Mouse (Mus musculus): Measurements from ENCODE around the gene Tiam1.

Tiam1 gene

DNA sequence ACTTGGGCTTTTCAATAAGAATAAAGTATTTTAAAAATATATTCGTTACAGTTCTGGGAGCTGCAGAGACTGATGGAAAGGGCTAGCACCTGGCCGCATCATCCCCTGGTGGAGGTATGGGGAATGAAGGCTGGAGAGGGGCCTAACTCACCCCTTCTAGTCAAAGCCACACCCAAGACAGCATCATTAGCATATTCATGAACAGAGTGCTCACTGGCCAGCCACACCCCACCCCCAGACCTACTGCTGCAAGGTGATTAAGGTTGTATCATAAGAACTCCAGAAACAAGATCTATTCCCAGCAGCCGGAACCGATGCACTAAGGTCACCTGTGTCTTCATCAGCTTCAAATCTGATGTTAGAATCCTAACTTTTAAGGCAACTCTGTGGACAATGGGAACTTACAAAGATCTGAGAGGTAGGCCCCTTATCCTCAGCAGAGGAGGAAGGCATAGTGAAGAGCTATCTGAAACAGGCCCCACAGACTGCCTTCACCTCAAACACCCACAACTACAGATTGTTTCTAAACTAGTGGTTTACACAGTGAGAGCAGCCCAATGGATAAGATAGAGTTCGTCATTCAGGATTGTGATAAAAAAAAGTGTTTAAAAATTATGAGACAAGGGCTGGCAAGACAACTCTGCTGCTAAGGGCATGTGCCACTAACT, 153.1 kb downstream of the Tiam1 start:
- no peak for DNase-seq

DNA sequence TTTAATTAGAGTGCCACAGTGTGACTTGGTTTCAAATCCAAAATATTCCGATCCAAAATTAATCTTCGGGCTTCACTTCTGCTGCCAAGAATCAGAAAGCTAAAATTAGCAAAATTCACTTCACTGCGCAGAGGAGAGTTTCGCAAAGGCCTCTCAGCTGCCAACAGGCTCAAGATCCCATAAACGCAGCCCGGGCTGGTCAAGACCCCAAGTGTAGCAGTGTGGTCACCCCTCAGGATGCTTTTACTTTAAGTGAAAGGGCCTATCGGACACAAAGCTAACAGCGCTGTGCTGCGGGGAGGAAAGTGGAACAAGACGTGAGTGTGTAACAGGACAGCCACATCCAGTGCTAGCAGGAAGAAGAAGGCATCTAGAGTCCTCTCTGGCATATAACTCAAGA, 153.8 kb downstream of the Tiam1 start:
- no peak for DNase-seq

DNA sequence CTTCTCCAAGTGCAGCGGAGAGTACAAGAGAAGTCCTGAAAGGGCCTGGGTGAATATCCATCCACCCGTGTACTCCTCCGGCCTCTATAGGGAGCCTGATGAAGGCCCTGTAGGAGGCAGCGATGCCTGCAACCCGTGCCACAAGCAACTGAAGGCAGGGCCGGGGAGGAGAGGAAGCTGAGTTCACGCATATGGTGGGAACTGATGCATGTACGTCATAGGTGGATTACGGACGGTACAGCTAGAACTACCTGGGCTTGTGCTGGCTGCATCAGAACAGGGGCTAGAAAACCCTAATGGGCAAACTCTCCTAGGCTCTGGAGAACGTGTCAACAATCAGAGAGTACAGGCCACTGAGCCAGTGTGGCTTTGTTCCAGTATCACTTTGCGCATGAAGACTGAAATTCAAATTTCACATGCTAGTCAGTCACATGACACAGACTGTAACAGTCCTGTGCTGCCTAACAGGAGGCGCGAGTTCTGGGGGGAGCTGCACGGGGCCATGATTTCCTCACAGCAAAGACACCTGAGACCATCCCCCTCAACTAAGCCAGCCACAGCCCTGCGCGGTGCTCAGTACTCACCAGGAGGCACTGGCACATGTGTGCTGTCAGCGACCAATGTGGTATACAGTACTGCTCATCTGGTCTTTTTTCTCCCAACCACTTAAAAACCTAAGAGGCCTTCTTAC, 156.8 kb downstream of the Tiam1 start:
- no peak for DNase-seq

DNA sequence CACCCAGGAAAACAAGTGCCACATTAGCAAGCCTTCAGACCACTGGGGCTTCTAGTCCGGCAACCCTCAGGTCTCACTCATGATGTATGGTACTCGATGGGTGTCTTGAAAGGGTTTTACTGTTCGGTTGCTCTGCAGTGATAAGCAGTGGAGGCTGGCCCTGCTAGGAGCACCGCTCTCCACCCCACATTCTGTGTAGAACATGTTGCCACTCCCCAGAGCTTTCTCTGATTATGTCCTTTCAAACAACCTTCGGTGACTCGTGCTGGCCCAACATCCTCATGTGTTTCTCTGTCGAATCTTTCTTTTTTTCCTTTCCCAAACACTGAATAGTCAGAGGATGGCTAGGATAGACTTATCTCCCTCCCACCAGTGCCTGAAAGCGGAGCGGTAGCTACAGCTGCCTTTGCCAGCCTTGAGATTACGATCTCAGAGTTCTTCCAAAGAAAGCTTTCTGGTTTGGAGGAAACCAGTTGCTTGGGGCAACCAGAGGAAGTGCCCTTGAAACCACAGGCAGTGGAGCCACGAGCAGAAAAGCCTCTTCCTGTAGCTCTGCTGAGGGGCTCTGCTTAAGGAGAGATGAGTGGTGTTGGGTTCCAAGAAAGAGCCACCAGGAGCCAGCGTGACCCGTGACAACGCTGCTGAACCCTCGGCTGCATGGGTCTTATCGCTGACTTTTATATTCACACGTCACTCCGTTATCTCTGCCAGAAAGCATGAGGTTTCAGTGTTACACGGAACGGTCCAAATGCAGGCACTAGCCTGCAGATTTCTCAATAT, 157.7 kb downstream of the Tiam1 start:
- no peak for DNase-seq

DNA sequence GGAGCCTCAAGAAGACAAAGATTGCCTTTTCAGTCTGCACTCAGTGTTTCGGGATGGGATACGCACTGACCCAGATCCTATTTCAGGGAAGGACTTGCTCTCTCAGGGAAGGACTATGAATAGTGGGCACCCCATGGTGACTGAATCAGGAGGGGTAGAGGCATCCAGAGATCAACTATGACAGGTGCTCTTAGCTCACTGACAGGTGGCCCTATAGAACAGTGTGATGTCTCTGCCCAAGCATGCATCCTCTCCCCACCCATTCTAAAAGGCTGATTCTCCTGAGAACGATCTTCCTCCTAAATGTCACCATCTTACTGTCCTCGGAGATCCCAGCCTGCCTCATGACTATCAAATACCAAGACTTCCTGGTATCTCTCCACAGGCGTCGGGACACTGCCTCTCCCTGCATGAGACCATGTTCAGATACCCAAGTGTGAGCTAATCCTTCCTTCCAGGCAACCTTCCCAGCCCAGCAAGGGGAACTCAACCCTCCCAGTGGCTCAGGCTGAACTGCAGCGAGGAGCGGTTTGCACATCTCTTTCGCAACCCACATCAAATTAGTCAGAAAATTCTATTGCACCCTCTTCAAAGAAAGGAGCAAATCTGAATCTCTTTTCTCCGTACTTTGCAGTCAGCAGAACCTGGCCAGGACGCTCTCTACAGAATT, 163.4 kb downstream of the Tiam1 start:
- no peak for DNase-seq

DNA sequence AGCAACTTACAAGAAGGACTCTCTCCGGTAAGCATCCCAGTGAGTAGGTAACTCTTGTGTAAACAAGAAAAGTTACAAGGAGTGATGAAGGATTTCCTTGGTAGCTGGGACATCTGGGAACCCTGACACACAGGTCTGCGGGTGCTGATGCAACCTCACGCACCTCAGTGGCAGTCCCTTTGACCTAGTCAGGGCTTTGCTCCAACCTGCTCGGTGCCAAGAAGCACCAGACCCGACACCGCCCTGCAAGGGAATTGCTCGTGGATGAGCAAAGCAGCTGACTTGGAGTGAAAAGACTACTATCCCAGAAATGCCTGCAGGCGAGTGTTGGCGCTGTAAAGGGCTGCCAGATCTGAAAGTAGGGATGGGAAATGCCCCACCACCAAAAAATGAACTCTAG, 168.1 kb downstream of the Tiam1 start:
- DNase-seq: no peak

DNA sequence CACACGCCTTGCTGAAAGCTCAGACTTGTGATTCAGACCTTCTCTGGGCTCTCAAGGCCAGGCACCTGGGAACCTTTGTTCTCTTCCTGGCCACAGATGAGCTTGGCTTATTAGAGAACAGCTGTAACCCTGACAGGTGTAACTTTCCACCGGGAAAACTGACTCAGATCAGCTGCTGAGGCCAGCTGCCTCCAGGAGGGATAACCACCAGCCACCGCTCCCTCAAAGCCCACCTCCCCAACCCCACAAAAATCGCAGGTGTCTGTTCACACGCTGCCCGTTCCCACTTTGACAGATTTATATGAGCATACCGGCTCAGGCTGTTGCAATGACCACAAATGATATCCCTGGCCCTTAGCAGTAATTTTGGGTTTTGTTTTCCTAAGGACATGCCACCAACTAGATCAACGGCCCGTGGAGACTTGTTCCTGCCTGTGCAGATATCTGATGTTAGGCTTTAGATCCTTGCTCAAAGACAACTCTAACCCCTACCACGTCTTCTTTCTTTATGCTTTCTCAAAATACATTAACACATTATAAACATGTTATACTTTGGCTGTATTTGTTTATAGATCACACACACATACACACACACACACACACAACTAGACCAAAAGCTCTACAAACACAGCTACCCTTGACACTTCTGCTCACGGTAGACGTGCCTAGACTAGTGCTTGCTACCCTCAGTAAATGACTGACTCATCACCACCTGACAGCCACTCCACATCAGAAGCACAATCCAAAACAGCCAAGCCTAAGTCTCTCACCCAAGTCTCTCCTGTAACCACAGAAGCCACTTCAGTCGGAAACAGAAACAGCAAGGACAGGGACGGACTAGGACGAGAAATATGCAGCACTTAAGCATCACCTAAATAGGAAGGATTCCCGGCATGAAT, 169.5 kb downstream of the Tiam1 start:
- DNase-seq: no peak

DNA sequence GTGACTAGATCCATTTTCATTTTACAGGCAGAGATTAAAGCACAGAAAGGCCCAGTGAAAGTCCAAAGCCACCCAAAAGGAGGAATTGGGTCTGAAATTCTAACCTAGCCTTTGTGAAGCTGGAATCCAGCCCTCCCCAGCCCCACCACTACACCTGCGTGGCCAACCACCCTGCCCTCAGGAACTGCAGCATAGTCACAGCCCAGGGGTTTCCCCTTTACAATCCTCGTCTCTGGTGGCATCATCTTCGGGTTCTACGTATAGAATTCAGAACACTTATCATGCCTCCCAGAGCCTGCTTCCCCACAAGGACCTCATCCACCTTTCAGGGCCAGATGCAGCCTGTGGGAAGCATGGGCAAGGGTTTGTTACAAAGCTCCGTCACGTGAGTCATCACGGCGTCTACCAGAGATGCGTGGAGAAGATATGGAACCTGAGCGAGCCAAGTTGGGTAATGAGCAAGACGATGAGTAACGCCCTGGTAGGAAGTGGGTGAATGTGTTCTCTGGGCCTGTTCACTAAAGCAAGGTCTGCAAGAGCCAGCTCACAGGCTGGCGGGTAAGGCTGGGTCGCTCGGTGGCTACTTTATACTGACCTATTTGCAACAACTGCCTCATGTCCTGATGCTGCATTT, 170.6 kb downstream of the Tiam1 start:
- peak; percentile 57 for DNase-seq

DNA sequence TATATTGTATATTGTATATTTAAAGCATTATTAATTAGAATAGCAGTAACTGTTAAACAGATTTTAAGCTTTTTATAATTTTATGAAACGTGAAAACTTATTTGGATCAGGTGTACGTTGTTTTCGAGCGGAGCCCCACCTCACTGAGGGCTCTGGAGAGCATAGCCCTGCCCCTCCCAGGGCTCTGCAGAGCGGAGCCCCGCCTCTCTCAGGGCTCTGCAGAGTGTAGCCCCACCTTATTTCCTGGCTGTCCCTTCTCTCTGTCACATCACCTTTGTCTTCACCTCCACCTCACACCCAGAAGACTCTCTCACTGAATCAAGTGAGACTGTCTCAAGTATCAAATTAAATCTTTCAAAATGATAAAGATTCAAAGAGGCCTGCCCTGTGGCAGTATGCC, 171.6 kb downstream of the Tiam1 start:
- no peak for DNase-seq

DNA sequence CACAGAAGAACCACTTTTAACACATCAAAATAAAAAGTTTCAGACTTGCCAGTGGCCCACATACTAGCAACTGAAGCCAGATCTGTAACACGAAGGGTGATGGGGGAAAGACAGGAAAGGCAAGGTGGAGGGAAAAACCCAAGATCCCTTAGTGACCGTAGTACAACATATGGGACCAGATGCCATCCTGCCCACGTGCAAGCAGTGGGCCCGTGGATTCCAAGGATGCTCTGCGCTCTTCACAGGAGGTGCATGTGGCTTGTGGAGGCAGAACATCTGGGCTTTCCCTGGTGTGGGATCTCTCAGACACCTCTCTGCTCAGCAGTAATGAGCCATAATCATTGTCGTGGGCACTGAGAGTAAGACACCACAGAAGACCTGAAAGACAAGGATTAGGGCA, 175.5 kb downstream of the Tiam1 start:
- peak; percentile 64 for DNase-seq

DNA sequence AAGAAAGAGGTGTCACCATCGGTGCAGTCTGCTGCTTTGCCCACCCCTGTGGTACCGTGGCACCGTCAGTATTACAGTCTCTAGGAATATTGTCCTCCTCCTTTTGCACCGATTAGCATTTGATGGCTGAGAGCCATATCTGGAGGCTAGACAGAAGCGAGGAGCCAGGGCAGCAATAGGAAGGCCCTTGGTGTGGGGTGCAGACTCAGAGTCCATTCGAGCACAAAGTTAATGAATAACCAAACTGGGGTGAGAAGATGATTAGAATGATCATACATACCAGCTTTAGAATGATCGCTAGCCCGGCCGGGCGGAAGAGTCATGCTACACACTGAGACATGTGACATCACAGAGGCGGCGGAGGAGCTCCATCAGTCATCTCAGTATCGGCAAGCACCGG, 180.7 kb downstream of the Tiam1 start:
- no peak for DNase-seq

DNA sequence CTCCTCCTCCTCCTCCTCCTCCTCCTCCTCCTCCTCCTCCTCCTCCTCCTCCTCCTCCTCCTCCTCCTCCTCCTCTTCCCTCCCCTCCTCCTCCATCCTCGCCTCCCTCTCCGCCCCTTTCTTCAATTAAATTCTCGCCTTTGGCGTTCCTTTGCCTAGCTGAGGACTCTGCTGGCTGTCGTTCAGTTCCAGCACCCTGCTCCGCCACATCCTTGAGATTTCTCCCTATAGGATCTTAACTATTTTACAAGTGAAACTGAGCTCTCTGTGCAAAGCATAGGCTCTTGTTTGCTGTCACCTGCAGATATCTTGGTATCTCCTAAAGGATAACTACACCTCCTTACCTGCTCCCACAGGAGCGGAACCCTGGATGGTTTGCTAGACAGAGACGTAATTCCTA, 182.7 kb downstream of the Tiam1 start:
- DNase-seq: peak; percentile 41

DNA sequence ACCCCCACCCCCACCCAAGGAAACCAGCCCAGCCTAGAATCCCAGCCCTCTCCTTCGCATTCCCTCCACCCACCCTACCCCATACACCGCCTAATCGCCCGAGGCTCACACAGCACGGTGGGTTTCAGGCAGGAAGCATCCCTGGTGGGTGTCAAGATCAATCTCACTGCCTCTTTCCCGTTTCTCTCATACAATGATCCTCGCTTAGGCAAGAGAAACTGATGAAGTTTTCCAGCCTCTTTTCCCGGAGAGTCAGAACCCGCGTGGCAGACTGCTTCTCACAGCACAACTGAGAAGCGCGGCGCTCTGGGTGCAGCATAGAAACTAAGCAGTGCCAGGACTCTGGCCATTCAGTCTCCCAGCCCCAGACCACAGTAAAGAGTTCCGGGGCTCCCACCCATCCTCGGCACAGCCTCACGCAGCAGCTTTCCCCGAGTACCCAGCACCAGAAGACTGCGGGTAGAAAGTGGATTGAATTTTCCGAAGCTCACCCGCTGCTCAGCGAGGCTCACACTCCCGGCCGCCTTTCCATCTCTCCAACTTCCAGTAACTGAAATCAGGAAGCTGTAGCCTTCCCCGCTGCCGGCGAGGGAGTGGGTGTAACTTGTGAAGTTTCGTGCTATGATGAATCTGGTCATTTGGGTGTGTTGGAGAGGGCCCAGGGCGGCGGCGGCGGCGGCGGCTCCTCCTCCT, 183.2 kb downstream of the Tiam1 start:
- DNase-seq: peak; percentile 86

DNA sequence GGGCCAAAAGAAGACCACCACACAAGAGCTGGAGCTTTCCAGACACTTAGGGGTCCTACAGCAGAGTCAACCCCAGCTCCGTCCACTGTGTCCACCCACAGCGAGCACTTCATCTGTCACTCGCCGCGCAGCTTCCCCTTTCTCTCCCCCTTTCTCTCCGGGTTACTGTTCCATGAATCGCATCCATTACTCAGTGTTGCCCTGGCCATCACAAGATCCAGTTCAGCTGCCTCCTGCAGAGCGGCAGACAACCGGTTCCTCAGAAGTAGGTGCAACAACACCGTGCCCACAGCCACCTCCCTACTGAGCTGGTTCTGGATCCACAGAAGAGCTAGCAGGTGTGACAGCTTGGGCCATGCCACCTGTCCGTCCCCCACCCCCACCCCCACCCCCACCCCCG, 184.6 kb downstream of the Tiam1 start:
- DNase-seq: no peak

DNA sequence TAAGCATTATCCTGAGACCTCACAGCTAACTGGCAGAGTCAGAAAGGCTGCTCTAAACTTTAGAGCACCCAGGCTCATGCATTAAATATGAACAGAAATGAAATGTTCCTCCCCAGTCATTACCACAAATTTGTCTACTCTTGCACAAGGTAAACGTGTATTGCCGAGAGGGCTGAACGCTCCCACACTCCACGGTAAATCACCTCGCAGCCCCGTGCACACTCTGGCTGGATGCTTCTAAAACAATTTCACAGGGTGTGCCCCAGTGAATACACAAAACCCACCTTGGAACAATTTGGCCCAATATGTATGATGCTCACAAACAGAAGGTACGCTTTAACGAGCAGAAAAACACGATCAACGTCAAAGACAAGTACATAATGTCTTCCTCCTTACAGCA, 185.5 kb downstream of the Tiam1 start:
- no peak for DNase-seq

DNA sequence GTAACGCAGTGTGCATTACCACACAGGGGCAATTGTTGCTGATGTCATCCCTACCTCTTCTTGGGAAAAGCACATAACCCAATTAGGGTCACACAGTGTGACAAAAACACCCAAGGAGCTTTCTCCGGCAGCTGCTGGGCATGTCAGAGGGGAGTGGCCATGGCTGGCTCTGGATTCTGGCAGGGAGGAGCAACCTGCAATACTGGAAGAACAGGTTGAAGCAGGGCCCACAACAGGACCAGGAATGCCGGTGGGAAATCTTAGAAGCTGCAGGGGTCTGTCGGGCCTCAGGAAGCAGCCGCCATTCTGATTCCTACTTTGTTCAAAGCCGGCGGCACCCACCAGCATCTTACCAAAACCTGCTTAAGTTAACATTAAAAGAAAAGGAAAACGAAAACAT, 189.0 kb downstream of the Tiam1 start:
- DNase-seq: no peak

DNA sequence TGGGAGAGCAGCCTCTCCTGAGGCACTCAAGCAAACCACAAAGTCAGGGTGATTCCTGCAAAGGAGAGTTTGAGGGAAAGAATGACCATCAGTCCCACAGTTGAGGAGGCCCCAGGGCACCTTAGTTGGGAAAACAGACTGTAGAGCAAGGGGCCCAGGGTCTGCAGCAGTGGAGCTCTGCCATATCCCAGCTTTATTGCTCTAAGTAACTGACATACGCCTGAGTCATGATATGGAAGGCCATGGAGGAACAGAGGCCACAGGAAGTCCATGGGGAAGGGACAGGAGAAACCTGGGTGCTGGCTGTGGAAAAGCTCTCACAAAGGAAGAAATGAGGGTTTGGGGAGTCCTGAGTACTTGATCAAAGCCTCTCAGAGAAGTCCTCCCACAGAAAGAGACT, 189.5 kb downstream of the Tiam1 start:
- no peak for DNase-seq

DNA sequence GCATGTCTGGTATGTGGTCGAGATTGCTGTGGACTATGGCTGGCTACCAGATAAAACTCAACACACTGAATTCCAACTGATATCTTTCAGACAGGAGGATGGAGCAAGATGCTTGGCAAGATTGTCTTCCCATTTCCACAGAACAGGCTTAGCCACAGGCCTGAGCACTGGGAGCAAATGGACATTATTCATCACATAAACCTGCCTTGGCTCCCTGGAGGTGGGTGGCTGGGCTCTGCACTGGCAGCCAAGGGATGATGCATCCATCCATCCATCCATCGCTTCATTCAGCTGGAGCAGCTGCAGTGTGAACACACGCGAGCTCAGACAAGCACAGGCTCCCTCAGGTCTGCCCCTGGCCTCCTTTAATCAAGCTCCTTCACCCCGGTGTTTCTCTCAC, 190.7 kb downstream of the Tiam1 start:
- no peak for DNase-seq

DNA sequence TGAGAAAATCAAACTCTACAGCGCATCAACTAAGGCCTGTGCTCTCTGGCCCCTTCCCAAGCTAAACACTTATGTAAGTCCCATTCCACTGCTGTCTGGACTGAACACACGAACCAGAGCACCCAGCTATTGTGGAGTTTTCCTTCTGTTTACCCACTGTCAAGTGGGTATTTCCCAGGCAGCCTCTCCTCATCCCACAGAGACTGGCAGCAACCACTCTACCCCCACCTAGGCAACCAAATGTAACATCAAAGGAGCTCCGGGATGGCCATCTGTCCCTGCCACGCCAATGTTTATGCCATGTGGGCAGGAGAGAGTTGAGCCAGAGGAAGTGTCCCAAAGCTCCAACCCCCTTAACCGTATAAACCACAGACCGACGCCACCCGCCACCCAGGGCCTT, 192.8 kb downstream of the Tiam1 start:
- DNase-seq: no peak

DNA sequence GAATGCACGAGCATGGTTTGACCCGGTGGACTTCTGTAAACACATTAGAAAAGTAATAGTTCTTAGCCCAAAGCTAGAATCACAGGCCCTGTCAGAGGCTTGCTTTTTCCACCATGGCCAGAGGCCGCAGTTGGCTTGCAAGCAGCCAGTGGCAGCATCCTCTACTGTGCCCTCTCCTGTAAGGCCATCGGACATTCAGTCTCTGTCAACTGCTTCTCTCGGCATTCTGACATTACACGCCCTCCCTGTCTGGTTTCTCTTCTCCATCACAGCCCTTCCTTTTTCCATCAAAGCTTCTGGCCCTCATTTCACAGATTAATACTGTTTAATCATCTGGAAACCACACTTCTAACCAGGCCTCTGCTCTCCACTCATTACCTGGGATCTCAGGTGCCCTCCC, 193.3 kb downstream of the Tiam1 start:
- no peak for DNase-seq

DNA sequence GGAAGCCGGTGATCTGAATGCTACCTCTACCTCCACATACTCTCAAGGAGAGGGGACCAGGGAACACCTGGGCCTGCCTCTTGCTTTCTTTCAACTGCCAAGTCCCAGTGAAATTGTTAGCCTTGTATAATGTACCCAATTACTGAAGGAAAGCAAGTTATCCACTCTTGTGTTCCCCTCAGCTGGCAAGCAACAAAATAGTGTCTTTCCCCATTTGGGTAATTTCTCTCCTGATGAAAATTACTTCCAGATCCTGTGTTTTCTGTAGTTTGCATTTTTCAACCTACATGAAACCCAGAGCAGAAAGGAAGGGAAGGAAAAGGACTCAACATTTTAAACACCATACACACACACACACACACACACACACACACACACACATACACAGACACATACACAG, 195.5 kb downstream of the Tiam1 start:
- no peak for DNase-seq

Data from right cerebral cortex, adult 18-20 months (tissue).